Mouse (Mus musculus): ENCODE results near the gene Paxbp1. TPM values are rescaled to one million over a fixed set of nuclear protein-coding genes. Genes with fewer than 3 reads are reported as not detected.

The Paxbp1 gene
- total RNA-seq, 1 experiment from 2014 or later = 183 TPM

DNA sequence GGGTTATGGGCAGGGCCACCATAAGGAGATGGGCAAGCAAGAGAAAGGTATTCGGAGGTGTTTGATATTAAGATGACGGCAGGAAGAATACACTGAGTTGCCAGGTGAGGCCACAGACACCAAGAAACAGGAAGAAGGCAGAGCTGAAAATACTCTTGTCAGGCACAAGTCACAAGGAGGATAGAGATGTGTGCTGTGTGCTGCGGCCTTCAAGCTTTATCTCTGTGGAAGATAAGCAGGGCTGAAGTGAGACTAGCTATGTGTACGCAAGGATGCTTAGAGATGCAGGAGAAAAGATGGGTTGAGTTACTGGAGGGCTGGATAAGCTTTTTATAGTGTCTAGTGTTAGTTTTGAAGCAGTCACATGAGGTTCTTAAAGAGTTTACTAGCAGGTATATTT lies 12.9 kb upstream of the Paxbp1 start:
- no peak for ATAC-seq (replicated peaks; ENCODE audit: insufficient number of reproducible peaks, low FRiP score, low TSS enrichment, poor library complexity, severe bottlenecking)

DNA sequence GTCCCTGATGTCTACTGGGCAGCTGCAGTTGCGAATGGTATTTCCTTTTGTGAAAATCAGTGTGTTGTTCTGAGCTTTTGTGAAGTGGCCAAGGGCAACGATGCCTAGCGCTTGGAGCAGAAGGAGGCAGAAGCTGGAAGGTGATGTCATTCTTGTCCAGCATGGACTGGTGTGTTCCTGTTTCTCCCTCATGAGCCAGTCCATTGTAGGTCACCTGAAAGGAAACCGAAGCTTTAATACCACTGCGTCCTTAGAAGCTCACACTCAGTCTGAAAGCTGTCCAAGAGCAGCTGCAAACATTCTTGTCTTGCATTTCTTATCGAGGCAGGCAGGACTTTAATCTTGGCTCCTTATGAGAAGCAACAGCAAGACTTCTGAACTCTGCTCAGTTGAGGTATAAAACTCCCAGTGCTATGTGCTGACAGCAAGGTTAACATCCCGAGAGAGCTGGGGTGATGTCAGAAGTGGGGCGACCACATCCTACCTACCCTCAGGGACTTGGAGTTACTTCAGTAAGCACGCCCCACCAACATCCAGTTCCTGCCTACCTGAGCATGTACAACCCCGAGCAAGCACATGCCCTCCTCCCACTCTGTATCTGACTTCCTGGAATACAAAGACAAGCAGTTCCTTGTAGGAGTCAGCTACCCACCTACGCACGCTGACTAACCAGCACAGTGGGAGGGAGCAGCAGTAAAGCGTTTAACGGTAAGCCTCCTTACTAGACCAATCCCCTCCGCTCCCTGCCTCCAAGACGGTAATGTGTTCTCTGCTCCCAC lies 11.9 kb upstream of the Paxbp1 start:
- ATAC-seq (replicated peaks; ENCODE audit: insufficient number of reproducible peaks, low FRiP score, low TSS enrichment, poor library complexity, severe bottlenecking) = peak; percentile 24; the same call in 1 of the 2 replicates

DNA sequence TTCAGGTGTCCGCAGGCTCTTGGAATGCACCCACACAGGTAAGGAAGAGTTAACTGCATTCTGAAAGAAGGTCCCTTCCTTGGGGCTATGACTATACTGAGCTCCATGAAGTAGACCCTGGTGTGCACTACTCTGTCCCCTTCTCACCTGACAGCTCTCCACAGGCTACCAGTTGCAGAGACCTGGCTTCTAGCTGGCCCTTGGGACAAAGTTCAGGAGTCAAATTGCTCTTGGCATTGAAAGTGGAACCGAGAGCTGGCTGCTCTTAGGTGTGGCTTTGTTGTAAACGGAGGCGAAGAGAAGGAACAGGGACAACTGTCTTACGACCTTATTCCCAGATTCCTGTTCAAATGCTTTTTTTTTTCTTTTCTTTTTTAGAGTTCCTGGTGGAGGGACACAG lies 10.8 kb upstream of the Paxbp1 start:
- no peak for ATAC-seq (replicated peaks; ENCODE audit: insufficient number of reproducible peaks, low FRiP score, low TSS enrichment, poor library complexity, severe bottlenecking)

DNA sequence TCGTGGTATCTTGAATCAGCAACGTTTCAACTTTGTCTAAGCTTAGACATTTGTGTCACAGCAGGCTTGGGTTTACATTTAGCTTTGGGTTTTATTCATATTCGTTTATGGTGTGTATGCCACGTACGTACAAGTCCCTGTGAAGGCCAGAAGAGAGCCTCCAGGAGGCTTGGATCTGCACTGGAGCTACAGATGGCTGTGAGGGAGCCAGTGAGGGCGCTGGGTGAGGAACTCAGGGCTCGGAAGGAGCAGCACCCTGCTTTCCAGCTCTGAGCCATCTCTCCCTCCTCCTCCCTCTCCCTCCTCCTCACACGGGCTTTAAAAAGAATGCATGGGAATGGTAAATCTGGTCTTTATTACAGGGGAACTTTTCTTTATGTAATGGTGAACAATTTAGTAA lies 9.3 kb upstream of the Paxbp1 start:
- ATAC-seq (replicated peaks; ENCODE audit: insufficient number of reproducible peaks, low FRiP score, low TSS enrichment, poor library complexity, severe bottlenecking) = no peak

DNA sequence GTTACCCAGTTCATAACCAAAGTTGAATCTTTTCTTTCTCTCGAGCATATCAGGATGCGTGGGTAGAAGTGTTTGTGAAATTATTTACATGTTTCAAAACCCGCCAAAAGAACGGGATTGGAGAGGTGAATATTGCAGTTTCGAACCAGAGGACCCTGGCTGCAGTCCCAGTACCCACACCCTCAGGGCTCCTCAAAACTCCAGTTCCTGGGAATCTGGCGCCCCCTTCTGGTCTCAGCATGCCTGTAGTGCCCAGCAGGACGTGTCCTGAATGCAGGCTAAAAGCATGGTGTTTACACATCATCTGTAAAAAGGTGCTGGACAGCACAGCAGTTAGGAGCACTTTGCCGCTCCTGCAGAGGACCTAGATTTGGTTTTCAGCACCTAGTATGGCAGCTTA lies 1.2 kb upstream of the Paxbp1 start:
- 0 out of 2 replicates have a peak, but pooled peaks have one; percentile 24 for ATAC-seq (replicated peaks; ENCODE audit: insufficient number of reproducible peaks, low FRiP score, low TSS enrichment, poor library complexity, severe bottlenecking)

DNA sequence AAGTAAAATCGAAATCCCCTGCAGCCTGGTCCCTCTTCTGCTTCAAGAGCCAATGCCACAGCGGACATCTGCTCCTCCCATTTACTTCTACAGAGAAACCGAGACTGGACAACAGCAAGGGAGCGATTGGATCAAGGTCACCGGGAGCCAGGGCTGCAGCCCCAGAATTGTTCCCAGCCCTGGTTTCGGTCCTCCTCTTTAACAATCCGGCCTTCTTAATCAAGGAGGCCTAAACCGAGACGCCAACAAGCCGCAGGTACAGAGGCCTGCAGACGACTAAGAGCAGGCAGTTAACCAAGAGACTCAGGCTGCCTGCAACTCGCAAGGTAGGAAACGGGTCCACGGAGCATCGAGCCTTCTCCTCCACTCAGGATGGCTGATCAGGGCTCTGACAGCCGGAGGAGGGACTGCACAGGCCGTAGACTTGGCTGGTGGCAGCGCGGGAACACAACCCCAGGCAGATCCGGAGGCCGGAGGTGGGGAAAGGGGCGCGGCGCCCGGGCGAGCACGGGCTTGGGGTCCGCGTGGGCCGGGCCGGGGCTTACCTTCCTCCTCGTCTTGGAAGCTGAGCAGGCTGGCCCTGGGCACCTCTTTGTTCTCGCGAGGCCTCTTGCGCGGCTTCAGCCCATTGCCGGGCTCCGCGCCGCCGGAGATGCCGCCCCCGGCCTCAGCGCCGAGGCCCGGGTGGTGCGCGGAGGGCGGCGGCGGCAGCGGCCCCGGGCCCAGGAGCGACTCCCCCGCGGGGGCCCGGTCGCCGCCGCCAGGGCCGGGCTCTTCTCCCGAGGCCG lies 688 bp downstream of the Paxbp1 start:
- 0 out of 2 replicates have a peak, but pooled peaks have one; percentile 7 for ATAC-seq (replicated peaks; ENCODE audit: insufficient number of reproducible peaks, low FRiP score, low TSS enrichment, poor library complexity, severe bottlenecking)

DNA sequence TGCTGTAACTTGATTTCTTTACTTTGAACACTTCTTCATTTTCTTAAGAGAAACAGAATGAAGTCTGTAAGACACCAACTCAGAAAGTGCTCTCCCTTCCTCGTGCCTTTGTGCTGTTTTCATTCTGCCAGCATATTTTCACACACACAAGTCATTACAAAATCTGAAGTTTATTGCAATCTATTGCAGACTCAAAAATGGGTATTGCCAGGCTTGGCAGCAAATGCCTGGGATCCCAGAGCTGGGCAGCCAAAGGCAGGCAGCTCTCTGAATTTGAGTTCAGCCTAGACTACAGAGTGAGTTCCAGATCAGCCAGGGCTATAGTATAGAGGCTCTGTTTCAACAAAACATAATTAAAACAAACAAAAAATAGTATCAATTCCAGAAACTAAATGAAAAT lies 1.7 kb downstream of the Paxbp1 start:
- no peak for ATAC-seq (replicated peaks; ENCODE audit: insufficient number of reproducible peaks, low FRiP score, low TSS enrichment, poor library complexity, severe bottlenecking)

DNA sequence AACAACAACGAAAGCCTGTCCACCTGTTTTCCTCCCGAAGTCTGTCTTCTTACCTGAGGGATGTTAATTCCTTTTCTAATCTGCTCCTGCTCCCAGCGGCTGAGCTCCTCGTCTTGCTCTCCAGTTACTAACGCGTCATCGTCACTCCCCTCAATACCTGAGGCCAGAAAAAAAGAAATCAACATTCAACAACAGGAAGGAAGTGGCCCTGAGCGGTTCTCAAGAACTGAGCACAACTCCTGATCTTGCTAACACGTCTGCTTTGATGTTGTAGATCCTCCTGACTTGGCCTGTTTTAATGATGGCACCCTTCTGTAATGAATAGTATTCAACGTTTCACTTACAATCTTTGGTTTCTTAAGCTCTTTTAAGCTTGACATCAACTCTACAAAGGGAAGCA lies 8.5 kb downstream of the Paxbp1 start:
- no peak for ATAC-seq (replicated peaks; ENCODE audit: insufficient number of reproducible peaks, low FRiP score, low TSS enrichment, poor library complexity, severe bottlenecking)

DNA sequence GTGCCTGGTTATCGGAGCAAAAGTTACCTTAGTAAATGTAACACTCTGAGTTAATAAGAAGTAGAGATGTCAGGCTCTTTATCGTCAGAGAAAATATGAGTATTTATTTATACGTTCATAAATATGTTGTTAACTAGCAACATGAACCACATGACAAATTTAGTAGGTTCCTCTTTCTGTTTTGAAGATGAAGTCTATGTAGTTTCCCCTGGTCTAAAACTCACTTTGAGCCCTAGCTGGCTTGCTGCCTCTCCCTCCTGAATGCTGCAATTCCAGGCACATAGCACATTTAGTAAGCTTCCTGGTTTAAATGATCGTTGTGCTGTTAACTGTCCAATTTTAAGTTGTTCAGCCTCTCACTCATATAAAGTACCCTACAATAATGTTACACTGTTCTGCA lies 13.6 kb downstream of the Paxbp1 start:
- no peak for ATAC-seq (replicated peaks; ENCODE audit: insufficient number of reproducible peaks, low FRiP score, low TSS enrichment, poor library complexity, severe bottlenecking)

DNA sequence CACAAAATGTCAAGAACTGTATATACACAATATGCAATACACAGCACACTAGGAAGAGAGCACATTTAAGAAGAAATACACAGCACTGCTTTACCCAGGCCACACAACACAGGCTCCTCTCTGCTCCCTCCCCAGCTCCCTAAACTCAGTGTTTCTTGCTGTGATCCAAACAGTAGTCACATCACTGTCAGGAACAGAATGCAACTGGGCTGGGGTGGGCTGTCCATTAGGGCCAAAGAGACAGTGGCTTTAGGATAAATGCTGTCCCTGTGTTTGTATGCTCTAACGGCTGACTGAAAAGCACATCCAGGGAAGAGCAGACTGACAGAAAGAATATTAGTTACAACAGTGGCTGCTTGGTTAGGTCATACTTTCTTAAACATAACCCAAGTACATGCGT lies 14.4 kb downstream of the Paxbp1 start:
- no peak for ATAC-seq (replicated peaks; ENCODE audit: insufficient number of reproducible peaks, low FRiP score, low TSS enrichment, poor library complexity, severe bottlenecking)

DNA sequence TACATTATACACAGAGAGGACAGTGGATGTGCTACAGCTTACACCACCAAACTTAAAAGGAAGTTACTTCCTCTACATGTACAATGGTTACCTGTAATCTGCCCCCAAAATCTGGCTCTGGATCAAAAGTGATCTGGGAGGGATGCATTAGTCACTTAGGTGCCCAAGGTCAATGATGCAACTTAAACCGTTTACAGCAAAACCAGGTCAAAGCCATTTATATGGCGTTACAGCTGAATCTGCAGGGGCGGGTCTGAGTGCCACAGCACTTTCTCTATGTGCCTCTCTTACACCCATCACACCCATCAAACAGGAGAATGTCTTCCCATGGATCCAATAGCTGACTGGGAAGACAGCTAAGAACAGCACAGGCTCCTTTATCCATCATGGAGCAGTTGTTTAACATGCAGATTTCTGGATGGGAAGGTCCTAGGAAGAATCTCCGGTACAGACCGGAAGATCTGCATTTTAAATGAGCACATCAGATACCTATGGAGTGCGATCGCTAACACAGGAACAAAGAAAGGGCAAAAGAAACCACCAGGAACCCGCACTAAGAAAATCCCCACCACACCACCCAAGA lies 15.1 kb downstream of the Paxbp1 start:
- no peak for ATAC-seq (replicated peaks; ENCODE audit: insufficient number of reproducible peaks, low FRiP score, low TSS enrichment, poor library complexity, severe bottlenecking)

DNA sequence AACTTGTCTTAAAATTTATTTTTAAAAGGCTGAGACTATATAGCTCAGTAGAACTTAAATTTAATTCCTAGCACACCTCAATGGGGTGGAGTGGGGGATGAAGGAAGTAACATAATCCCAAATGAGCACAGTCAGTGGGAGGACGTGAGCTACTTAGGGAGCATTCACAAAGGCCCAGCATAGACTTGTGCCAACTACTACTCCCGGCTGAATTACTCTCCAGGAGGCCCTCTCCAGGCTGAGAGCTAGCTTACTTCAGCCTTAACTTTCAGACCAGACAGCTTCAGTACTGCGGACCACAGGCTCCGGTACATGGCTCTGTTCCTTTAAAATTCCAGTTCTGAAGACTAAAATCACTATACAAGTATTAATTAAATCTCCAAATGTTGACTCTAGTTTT lies 18.1 kb downstream of the Paxbp1 start:
- no peak for ATAC-seq (replicated peaks; ENCODE audit: insufficient number of reproducible peaks, low FRiP score, low TSS enrichment, poor library complexity, severe bottlenecking)

DNA sequence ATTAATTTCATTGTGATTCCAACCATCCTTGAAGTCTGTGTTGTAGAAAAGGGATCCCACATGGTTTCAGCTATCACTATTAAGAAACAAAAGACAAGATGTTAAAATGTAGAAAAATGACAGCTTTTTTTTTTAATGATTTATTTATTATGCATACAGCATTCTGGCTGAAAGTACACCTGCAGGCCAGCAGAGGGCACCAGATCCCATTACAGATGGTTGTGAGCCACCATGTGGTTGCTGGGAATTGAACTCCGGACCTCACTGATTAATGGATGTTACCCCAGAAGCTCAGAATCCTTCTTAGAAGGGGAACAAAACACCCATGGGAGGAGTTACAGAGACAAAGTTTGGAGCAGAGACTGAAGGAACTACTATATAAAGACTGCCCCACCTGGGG lies 21.0 kb downstream of the Paxbp1 start:
- ATAC-seq (replicated peaks; ENCODE audit: insufficient number of reproducible peaks, low FRiP score, low TSS enrichment, poor library complexity, severe bottlenecking) = no peak

DNA sequence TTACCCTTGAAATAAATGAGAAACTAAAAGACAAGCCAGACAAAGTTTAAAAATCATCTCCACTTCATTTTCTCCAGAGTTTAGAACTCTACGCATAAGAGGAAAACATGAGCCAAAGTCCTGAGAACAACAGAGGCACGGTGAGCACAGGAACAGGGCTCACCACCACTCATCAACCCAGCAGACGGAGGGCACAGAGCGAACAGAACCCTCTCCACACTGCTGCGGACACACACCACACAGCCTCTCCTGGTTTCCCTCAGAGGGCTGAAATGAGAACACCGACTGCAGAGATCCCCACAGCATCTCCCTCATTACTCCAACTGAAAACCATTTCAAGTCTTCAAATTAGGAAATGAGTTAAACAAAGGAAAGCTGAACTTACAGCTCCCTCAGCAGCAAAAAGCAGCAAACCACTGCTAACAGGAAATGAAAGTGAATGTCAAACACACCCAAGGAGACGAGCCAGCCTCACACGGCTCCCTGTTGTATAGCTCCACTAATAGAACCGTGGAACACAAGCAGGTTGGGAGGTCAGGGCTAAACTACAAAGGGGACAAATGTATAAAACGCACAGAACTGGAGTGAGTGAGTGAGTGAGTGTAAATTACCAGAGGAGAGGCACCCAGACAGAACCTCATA lies 23.4 kb downstream of the Paxbp1 start:
- ATAC-seq (replicated peaks; ENCODE audit: insufficient number of reproducible peaks, low FRiP score, low TSS enrichment, poor library complexity, severe bottlenecking) = peak; percentile 85

DNA sequence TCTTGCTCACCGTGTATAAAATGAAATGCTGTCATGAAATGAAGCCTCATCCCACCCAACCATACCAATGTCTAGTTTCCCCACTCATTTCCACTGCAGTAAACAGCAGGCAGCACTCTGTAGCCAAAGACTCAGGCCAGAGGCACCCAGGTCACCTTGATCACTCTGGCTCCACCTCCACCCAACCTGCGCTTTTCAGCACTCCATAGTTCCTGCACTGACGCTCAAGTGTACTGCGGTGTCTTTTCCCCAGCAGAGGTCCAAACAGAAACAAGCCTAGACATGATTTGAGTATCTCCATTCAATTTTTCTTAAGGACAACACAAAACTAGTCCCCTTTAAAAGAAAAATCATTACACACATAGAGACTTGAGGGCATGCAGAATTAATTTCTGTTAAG lies 24.9 kb downstream of the Paxbp1 start:
- no peak for ATAC-seq (replicated peaks; ENCODE audit: insufficient number of reproducible peaks, low FRiP score, low TSS enrichment, poor library complexity, severe bottlenecking)

DNA sequence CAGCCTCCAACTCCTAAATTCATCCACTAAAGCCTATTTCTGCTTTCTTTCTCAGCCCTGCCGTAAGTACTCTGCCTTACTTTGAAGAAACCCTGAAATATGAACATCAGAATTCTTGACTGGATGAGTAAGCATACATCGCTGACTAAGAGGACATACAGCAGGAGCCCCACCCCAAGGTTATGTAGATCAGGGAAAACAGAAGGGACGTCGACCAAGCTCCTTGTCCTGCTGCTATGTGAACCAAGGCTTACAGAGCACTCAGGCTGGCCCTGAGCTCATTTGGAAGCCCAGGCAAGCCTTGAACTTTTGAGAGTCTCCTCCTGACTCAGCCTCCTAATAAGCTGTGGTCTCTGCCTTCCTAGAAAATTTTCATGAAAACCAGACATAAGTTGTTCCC lies 28.6 kb downstream of the Paxbp1 start:
- no peak for ATAC-seq (replicated peaks; ENCODE audit: insufficient number of reproducible peaks, low FRiP score, low TSS enrichment, poor library complexity, severe bottlenecking)

DNA sequence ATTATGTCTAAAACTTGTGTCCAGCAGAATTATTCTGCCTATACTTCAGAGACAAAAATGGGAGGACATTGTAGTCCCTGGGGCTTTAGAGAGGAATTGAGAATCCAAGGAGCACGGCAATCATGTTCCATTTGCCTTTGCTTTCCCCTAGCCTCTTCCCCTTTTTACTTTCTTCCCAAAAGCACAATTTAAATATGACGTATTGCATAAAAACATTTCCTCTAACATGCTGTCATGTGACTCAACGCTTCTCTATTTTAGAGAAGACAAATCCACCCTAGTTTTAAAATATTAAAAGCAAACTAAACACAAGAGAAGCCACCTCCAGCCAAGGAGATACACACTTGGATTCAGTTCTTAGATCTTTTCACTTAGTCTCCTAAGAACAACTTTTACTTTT lies 32.5 kb downstream of the Paxbp1 start:
- peak; percentile 64 for ATAC-seq (replicated peaks; ENCODE audit: insufficient number of reproducible peaks, low FRiP score, low TSS enrichment, poor library complexity, severe bottlenecking)

DNA sequence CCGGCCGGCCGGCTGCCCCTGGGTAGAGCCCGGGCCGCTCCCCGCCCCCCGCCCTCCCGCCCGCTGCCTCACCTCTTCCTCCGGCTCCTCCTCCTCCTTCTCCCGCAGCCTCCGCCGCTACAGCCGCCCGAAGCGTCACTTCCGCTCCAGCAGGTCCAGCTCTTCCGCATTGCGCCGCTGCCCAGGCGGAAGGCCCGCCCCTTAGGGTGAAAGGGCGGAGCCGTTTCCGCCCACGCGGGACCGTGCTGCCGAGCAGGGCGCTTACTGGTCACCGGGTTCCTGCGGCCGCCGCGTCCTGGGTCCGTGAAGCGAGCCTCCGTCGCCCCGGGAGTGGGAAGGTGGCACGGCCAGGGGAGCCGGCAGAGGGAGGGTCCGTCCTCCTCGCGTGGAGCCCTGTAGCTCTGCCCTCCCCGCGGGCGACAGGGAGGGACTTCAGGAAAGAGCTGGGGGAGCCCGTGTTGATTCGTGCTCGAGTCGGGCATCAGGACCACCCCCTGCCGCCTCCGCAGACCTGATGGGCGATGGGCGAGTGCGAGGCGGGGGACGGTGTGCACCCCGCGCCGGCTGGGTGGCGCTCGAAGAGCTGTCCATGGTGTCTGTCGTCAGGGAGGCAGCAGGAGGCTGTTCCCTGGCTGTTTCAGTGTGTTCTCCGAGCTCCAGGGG lies 33.2 kb downstream of the Paxbp1 start, which contains the start of gene Synj1:
Gene Synj1, minus strand, starts transcription at position 288 of the 663 bp plus-strand sequence.
- ATAC-seq (replicated peaks; ENCODE audit: insufficient number of reproducible peaks, low FRiP score, low TSS enrichment, poor library complexity, severe bottlenecking) = peak; percentile 90

DNA sequence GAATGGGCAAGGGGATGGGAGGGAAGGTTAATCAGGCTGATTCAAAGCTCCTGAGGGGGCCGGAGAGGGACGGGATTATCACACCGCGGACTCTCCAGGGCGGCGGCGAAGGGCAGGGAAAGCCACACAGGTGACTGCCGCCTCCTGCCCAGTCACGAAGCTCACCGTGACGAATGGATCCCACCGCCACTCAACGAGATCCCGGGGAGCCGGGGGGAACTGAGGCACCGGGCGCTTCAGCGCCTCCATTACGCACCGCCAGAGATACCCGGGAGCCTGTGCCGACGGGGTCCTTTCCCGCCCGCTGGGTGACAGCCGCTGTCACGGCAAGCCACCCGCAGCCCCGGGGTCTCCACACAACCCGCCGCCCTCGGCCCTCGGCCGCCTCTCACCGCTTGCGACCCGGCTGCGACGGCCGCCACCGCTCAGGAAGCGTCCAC lies 33.7 kb downstream of the Paxbp1 start:
- 0 out of 2 replicates have a peak, but pooled peaks have one; percentile 12 for ATAC-seq (replicated peaks; ENCODE audit: insufficient number of reproducible peaks, low FRiP score, low TSS enrichment, poor library complexity, severe bottlenecking)
